Mouse (Mus musculus) ovary, postnatal 10 days (tissue): ENCODE data around the gene Guf1.
A peak's percentile ranks its signal among the peaks of the same experiment; 100 is the strongest.

Experiments
- DNase-seq: peaks from one replicate; pipeline ENCODE4 v3.0.0; 2022; ENCODE audit warnings: low spot score

The Guf1 gene

GRCm38 (mm10) chr5:69556628-69557403 lies at the start of gene Guf1:
Gene Guf1, plus strand, starts transcription at chr5:69556923.
- DNase-seq, result peak; percentile 93

GRCm38 (mm10) chr5:69507045-69507444 lies 49.7 kb upstream of the Guf1 start:
- no peak for DNase-seq

GRCm38 (mm10) chr5:69511631-69512030 lies 45.1 kb upstream of the Guf1 start:
- DNase-seq, result no peak

DNA sequence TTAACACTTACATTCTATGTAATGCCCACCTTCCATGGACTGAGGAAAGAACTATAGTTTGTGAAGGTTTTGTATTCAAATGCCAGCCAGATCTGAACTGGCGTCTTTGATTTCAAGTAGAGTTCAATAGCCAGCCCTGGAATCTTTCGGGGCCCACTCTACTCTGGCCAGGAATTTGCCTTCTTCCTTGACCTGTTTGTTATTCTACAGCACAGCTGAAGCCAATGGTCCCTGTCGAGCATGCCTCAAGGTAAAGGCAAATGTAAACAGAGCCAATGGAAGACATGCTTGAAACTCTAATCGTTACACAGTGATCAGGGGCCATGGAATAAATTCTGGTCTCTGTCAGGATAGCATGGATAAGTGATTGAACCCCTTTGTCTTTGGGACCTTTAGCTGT lies 44.5 kb upstream of the Guf1 start:
- DNase-seq, result no peak

GRCm38 (mm10) chr5:69520661-69521278 lies 36.0 kb upstream of the Guf1 start:
- DNase-seq, result no peak

DNA sequence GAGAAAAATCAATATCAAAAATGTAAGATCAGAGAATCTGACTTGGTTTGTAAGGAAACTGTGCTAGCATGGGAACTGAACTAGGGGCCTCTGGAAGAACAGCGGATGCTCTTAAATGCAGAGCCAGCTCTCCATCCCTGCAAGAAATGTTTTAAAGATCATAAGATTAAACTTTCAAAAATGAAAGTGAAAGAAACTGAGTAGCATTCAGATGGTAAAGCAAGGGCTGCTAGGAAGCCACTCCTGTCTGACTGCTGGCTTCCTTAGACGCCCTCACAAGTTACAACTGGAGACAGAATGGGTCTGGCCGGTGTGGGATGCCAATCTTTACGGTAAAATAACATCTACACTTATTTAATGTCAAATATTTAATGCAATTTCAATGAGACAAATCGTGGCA lies 34.7 kb upstream of the Guf1 start:
- DNase-seq, result no peak

GRCm38 (mm10) chr5:69523944-69524343 lies 32.8 kb upstream of the Guf1 start:
- DNase-seq, result no peak

DNA sequence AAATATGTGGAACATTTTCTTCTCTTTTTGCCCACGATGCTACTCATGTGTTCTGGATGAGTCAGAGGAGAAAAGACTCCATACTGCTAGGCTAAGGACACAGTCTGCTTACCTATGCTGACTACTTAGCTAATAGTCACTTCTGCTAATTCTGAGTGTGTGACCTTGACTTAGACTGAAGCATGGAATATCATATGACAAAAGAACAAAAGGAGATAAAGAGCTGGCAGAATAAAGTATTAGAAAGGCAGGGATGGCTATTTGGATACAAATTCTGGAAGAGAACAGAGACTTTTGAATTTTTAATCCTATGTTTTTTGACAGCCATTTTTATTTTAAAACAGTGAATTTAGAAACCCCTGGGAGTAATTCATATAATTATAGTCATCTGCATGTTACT lies 15.0 kb upstream of the Guf1 start:
- no peak for DNase-seq

- no peak for DNase-seq
These were observed 14.2 kb upstream of the Guf1 start, which contains the start of gene Yipf7 for GRCm38 (mm10) chr5:69542489-69542888. Gene Yipf7, minus strand, starts transcription at chr5:69542648.

DNA sequence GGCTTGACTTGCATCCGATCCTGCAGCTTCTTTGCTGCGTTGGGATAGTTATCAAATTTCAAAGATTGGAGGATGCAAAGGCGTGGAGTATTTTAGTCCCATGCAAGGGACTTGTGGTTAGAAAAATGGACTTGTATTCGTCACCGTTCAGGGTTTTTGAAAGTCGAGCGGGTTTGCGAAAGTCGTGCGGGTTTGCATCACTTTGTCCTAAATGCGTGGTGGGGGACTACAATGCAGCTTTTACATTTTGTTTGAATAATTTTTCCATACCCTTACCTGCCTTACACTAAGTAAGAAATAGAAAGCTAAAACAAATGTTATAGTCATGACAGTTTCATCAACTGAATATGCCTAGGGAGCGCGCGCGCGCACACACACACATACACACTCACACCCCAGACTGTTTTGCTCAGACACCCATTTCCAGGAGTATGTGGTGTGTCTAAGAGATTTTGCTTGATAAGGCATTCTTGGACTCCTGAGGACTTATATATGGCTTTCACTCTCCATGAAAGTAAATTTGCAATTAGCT lies 747 bp downstream of the Guf1 start:
- no peak for DNase-seq

GRCm38 (mm10) chr5:69591640-69592461 lies 35.1 kb downstream of the Guf1 start, which contains the start of gene Gnpda2:
Gene Gnpda2, minus strand, starts transcription at chr5:69592340.
- peak; percentile 62 for DNase-seq

DNA sequence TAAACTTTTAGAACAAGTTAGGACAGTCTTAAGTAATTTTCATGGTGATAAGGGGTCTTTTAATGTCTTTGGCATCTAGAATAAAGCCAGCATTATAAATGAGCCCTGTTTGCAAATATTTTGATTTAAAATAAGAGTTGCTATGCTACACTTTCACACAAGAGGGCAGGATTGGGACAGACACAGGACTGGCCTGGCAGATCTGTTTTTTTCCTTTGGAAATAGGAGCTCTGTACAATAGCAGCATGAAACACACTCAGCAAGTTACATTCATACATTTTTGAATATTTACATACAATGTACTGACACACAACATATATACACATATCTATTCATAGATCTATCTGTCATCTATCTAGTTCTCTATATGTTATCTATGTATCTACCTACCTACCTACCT lies 44.3 kb downstream of the Guf1 start:
- DNase-seq, result no peak

DNA sequence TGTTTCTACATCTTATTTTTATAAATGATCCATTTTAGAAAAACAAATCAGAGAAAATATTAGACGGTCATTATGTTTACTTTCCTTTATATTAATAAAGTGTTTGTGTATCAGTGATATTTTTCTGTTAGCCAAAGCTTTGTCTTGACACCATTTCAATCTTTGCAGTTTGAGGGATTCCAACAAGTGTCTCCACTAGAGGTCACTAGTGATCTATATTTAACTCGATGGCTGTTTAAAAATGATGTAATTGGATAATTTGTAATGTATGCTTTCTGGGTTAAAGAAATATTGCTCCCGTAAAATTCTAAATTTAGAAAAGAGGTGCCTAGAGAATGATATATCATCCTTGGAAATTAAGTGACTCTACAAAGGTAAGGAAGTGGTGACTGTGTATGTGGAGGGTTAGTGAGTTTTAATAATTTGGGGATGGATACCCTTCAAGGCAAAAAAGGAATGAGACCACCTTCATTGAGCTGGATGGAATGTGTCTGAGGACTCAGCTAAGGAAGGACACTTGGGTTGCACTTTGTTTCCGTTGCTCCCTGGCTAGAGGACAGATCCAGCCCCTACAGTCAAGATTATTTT lies 56.6 kb downstream of the Guf1 start:
- no peak for DNase-seq

DNA sequence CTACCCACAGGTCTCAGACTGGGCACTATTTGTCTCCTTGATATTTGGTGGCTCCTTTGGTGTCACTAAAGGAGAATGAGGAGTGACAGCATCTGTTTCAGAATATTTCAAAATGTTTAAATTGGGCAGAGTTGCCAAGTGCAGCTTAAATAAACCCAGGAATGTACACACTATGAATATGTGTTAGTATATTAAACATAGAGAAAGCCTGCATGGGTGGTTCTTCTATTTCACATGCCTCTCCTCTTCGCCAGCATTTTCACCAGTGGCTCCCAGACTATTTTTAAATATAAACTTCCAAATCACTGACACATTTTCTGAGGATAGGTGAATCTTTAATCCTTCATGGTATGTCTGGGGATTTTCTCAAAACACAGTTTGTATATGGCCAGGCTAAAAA lies 64.2 kb downstream of the Guf1 start:
- no peak for DNase-seq
